Mouse (Mus musculus) cerebellum, postnatal 14 days (tissue): ENCODE data around the gene Gpr146.
"Not testable (repeated sequence)": the region's sequence is repeated elsewhere in the genome, so short reads cannot be mapped to it uniquely, and the experiment has no call there.

Experiments
- DNase-seq, 2 experiments: peaks; one replicate each; pipeline ENCODE4 v3.0.0; 2021; ENCODE audit warnings: mixed read lengths in 2 of 2

Gene Gpr146

GRCm38 (mm10) chr5:139383234-139383633, 5.7 kb downstream of the Gpr146 start:
- DNase-seq: no peak

GRCm38 (mm10) chr5:139384531-139384930, 7.0 kb downstream of the Gpr146 start:
- no peak for DNase-seq

GRCm38 (mm10) chr5:139386047-139386446, 8.6 kb downstream of the Gpr146 start:
- no peak for DNase-seq

GRCm38 (mm10) chr5:139387329-139388194, 10.1 kb downstream of the Gpr146 start:
- peak; percentile 61 to 82 for DNase-seq

GRCm38 (mm10) chr5:139388195-139388570, 10.7 kb downstream of the Gpr146 start:
- DNase-seq: no peak

- DNase-seq: no peak
These were observed 11.5 kb downstream of the Gpr146 start for GRCm38 (mm10) chr5:139388694-139389675.

- no peak for DNase-seq
These were observed 12.2 kb downstream of the Gpr146 start for GRCm38 (mm10) chr5:139389676-139390061.

- not testable (repeated sequence) for DNase-seq
These were observed 13.0 kb downstream of the Gpr146 start for GRCm38 (mm10) chr5:139390324-139391119.

- peak; percentile 64 to 77 for DNase-seq
These were observed 14.0 kb downstream of the Gpr146 start for GRCm38 (mm10) chr5:139391309-139391990.

- DNase-seq: no peak
These were observed 15.0 kb downstream of the Gpr146 start for GRCm38 (mm10) chr5:139392219-139393196.

GRCm38 (mm10) chr5:139393197-139393588, 15.7 kb downstream of the Gpr146 start:
- DNase-seq: no peak

- no peak for DNase-seq
These were observed 16.9 kb downstream of the Gpr146 start for GRCm38 (mm10) chr5:139394399-139394798.

- no peak for DNase-seq
These were observed 18.0 kb downstream of the Gpr146 start for GRCm38 (mm10) chr5:139395528-139395927.

- no peak for DNase-seq
These were observed 19.9 kb downstream of the Gpr146 start for GRCm38 (mm10) chr5:139397359-139397916.

GRCm38 (mm10) chr5:139397959-139398753, 20.7 kb downstream of the Gpr146 start:
- DNase-seq: peak; percentile 100

- peak; percentile 63 to 68 for DNase-seq
These were observed 21.3 kb downstream of the Gpr146 start for GRCm38 (mm10) chr5:139398786-139399185.

GRCm38 (mm10) chr5:139399991-139400390, 22.5 kb downstream of the Gpr146 start:
- DNase-seq: peak; percentile 78 to 88

- no peak for DNase-seq
These were observed 24.6 kb downstream of the Gpr146 start for GRCm38 (mm10) chr5:139402106-139402505.

- DNase-seq: no peak
These were observed 26.3 kb downstream of the Gpr146 start for GRCm38 (mm10) chr5:139403692-139404260.
